Mouse (Mus musculus): ENCODE results near the gene Cdkal1.

The Cdkal1 gene

DNA sequence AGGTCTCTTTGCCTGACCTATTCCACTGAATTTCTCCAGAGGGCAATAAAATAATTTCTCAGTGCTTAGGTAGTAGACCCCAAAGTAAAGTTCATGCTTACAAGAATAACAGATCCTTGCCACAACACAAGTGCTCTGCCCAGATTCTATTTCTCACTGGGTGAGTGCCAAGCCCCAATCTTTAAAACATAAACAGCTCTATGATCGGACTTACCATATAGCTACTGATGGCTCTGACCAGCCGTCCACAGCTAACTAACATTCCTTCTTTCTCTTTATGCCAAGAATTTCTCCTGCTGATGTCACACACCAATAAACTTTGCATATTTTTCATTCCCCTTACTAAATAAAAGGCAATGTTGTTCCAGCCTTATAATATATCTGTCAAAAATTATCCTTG lies 283.0 kb downstream of the Cdkal1 start:
- DNase-seq = no peak

DNA sequence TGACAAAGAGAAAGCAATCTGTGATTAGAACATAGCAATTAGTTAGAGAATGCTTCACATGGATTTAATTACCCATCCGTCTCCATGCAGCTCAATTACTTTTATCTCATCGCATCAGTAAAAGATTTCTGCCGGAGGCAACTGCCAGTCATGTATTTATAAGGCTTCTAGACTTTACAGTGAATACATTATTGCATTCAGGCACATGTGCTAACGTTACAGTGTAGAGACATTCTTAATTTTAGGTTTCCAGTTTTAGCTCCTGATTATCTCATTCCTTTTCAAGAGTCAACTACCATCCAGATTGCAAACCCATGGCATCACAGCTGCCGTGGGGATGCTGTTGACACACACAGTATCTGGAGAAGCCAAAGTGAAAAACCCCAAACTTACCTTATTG lies 289.8 kb downstream of the Cdkal1 start:
- DNase-seq = no peak

DNA sequence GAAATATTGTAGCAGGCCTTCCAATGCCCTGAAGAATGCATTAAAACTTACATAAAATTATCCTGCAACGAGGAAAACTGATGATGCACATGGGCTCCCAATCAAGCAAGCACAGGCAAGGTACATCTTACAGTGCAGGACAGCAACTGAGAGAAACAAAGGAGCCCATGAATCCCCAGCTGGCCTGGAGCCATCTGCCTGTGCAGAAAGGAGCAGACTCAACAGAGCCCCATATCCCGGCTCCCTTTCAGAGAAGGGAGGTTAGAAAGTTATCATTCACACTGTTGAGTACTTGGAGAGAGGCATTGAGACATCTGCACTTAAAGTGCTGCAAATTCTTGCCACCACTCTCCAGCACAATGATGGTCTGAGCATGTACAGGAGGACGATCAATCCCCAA lies 296.3 kb downstream of the Cdkal1 start:
- DNase-seq = no peak

DNA sequence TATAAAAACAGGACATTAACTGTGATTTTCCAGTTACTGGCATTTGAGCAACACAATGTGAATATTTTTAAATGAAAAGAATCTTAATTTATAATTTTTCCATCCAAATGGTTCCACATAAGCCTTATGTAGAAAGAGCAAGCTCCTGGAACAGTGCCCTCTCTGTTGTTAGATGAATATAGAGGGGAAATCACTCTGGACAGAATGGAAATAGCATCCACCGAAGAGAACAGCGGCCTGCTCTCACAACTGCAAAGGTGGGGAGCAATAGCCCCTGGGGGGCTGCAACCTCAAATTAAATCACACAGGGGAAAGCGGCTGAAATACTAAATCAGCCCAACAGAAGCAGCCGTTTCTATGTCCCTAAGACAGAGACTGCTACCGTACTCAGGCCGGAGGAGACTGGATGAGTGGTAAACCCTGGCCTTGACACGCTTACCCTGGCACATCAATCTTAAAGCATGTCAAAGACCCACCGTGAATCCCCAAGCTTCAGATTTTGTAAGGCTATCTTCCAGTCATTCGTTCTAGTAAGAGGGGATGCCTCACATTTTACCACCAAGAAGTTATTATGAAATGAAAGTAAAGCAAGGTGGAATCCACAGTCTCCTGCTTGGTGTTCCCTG lies 300.2 kb downstream of the Cdkal1 start:
- no peak for DNase-seq

DNA sequence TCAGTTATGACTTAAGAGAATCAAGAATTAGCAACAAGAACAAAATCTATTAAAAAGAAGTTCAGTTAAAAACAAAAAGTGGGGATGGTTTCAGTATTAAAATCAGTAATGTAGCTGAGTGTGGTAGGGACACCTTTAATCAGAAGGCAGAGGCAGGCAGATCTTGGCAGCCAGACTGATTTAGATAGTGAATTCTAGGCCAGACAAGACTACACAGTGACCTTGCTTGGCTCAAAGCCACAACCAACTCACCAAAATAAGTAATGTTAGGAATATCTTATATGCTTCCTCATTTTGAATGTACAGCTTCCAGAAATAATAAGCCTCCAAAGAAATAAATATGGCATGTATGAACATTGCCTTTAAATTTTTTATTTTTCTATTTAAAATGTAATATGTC lies 301.7 kb downstream of the Cdkal1 start:
- no peak for DNase-seq

DNA sequence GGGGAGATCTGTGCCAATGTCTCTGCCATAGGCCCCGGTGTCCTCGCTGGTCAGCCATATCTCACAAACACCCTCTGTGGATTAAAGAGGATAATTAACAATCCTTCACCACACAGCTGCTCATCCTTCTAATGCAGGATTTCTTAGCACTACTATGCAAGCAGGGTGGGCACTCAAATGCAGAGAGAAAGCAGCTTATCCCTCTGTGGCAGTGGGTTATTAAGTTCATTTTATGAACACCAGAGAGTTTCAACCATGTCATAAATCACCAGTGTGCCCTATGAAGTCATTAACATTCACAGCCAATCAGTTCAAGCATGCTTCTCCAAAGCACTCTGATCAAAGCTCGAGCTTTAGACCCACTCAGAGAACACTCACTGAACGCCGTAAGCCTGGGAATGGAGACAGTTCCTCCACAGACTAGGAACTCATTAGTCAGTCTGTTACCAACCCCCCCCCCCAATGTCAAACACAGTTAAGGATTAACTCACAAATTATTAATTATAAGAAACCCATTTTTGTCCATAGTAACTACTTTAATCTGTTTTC lies 303.1 kb downstream of the Cdkal1 start:
- no peak for DNase-seq

DNA sequence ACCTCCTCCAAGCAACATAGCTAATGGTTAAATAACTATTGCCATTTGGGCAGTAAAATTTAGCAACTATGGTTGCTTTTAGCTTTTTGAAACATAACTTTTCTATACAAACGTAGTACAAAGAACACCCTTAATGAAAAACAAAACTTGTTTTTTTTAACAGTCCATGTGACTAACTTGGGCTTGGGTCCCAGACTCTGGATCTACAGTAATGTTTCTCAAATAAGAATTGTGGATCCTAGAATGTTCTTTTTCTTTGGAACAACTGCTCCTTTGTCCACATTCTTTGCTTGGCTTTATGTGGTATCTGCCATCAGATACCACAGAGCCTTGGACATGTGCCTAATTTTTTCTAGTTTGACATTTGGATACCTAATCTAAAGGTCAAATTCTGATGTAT lies 304.6 kb downstream of the Cdkal1 start:
- no peak for DNase-seq

DNA sequence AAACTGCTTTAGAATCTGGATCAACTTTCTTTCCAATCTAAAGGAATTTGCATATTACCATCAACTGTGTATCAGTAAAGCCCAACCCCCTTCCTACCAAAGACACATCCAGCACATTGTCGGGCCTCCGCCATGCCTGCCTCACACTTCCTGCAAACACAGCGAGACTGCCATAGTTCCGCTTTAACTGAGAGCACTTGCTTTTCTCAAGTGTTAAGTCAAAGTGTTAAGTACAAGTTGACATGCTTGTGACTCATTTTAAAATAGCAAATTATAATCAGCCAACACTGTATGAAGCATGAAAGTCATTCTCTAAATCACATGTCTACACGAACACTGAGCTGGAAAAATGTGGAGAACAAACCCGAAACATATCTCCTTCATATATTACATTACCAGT lies 305.3 kb downstream of the Cdkal1 start:
- DNase-seq = no peak

DNA sequence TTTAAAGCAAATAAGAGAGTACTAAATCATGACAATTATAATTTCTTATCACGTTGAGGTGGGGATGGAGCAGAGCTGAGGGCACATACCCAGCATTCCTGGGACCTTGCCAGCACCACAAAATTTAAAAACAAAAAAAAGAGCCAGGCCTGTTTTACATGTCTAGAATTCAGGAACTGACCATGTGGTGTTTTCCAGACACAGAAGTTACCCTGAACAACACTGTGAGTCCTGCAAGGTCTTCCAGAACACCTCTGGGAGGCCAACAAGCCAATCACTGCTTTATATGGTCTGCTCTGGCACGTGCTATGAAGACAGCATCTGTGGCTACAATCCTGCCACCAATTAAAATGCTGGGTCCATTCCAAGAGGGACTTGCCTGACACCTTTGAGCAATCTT lies 305.7 kb downstream of the Cdkal1 start:
- DNase-seq = no peak

DNA sequence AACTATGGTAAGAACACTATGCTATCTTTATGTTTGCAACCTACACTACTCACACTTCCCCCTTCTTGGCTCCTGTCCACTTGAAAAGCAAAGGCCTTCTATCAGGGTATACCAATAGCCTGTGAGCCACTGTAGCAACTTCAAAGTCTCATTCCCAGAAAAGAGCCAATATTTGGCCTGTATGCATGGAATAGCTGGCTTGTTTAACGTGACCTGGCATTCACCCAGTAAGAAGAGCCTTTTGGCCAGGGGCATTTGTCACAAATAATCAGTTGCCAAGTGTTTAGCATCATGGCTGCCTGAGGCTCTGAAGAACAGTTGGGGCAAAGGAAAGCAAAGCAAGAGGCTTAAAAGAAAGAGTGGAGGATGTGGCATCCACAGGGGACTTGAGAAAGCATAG lies 317.6 kb downstream of the Cdkal1 start:
- DNase-seq = no peak

DNA sequence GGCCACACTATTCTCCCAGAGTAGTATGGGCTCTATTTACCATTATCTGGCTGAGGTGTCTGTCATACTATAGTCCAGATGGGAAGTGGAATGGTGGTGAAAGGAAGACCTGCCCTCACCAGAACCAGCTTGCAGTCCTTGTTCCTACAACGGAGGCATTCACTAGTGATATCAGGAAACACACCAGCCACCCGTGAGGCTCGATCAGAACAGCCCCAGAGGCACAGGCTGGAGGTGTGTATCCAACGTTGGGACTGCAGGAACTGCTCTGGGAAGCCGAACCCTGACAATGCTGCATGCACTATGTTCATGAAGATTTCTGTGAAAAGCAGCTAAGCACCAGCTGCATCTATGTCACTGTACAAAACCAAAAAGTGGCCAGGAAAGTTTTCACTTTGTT lies 321.9 kb downstream of the Cdkal1 start:
- DNase-seq = no peak

DNA sequence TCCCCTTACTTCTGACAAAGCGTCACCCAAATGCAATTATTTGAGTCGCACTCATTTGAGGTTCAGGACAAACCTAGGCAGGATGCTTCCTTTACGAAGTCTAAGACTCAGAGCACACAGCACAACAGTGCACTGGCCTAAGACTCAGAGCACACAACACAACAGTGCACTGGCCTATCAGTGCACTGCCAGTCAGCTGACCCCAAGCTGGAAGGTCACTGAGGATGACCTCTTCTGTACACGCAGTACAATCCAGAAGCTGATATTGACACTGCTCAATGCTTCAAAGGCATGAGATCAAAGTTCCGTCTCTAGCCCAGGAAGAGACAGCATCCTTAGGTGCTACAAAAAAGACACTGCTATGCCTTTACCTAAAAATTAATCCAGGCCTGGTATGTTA lies 327.1 kb downstream of the Cdkal1 start:
- no peak for DNase-seq

DNA sequence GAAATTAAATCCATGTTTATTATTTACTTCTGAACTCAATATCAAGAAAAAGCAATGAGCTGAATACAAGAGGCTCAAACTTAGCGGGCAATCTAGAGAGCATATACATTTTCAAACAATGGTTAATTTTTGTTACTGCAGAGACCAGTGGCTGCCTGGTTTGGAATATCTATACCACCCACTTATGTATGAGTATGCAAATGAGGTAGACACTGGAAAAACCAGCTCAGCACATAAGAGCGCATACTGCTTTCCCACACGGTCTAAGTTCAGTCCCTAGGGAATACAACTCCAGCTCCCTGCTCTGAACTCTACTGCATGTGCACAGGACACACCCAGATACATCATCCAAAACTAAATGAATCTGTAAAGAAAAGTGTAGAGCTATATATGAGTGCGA lies 334.2 kb downstream of the Cdkal1 start:
- no peak for DNase-seq

DNA sequence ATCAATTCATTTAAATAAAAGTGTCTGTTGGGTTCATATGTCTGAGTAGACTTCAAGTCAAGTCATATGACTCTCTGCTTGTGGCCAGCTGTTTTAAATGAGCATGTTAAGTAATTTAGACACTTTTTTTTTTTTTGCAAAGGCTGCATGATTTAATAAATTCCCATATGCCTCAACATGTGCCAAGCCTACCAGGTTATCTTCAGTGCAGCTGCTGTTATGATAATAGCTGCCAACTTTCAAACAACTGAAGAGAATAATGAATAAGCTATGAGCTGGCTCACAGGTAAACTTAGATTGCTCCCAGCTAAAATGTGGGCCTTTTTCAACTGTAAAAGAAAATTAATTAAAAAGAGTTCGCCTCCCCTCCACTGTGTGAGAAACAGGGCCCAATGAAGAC lies 341.4 kb downstream of the Cdkal1 start:
- no peak for DNase-seq

DNA sequence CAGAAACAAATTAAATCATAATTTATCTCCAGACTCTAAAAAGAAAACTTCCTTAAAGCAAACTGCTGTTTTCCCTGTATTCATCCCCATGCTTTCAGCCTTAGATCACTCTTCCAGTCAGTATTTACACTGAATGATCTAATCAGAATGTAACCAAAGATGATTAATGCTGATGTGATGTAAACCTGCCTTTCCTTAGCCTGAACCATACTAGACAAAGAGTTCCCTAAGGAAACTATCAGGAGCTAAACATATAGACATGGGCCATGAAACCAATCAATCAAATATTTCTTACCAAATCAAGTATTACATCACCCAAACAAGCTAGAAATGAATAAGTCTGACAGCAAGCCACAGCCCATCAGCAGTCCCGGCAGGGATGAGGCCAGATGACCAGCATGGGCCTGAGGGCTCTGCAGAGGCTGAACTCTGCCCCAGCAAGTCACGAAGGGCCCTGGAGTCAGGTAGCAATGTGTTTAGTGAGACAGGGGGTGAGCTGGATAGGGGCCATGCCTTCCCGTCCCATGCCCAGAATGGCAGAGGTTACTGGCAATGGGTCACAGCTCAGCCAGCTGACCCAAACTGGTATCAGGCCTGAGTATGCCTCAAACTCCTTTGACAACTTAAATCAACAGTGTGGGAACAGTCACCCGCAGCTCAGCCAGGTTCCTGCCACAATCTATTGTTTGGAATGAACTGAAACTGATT lies 350.5 kb downstream of the Cdkal1 start:
- no peak for DNase-seq

DNA sequence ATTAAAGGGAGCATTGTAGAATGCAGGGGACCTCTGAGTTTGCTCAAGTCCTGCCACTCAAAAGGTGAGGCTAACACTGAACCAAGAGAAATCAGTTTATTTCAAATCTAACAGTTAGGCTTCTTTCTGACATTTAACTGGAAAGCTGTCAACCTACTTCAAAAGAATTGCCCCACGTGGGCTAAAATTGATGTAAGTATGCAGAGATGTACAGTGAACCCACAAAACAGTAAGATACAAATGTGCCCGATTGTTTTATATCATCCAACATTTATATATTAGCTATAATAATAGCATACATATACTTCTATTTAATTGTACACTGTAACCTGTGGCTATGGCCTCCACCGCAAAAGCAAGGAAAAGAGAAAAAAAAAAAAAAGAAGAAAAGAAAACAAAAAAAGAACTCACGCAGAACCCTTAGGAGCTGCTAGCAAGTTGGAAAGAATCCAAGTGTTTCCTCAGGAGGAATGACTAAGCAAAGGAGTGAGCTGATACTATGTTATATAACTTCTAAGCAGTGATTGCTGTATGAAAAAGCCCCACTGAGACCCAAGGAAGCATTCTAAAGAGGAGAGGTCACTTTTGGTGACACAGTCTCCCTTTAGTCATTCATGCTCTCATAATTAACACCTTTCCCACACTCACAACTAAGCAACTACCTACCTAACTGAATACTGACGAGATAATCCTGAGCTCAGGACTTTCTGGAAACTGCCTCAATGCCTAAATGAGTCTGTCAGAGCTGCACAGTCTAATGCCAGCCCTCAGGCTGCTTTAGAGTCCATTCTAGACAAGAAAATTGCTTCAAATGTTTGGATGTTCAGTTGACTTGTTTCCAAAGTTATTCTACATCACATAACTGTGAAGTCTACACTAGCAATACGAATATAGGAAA lies 352.1 kb downstream of the Cdkal1 start:
- no peak for DNase-seq

DNA sequence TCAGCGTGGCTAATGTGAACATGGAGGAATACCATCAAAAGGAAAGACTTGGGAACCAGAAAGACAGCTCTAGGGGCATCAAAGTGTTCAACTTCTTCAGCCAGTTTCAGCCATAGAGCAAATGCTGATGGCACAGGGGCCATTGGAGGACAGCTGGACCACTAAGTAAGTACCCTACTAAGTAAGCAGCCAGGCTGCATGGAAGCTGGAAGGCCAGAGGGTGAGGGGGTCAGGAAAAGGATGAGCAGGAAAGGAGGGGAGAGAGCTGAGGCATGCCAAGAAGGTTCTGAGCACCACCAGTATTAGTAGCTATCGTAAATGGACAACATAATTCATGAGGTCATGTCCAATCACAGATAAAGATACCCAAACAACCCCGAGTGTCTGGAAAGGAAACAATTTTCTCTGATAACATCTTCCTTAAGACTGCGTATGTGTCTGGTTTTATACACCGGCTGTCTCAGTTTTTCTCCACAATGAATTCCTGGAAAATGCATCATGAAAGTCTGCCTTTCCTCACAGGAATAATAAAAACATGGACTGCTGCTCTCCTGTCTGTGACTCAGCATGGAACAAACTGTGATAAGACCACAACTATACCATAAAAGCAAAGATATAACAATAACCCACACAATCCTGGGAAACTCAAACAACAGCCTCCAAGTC lies 352.9 kb downstream of the Cdkal1 start:
- DNase-seq = no peak

DNA sequence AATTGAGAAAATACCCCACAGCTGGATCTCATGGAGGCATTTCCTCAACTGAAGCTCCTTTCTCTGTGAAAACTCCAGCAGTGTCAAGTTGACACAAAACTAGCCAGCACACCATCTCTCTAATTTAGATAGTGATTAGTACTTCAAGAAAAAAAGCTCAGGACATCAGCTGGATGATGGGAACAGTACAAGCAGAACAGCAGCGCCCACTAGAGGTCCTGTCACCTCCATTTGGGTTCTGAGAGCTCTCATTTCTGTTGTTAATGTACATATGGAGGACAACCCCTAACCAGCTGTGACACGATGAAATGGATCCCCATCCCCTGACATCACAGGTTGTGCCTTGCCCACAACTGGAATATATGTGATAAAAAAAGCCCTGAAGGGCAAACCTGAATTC lies 354.3 kb downstream of the Cdkal1 start:
- no peak for DNase-seq

DNA sequence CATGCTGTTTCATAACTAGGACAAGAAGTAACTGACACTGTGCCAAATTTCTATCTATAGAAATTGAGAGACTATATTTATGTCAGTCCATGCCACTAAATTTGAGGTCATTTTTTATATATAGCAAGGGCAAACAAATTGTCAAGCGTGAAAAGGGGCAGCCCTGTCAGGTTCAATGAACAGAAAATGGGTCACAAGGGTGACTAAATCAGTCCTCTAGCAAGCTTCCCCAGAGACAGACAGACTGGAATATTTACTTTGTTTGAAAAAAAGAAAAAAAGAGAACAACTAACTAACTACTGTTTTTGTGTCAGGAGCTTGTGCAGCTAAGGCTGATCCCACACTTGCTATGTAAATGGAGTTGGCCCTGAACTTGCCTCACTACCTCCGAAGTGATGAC lies 355.7 kb downstream of the Cdkal1 start:
- DNase-seq = no peak

DNA sequence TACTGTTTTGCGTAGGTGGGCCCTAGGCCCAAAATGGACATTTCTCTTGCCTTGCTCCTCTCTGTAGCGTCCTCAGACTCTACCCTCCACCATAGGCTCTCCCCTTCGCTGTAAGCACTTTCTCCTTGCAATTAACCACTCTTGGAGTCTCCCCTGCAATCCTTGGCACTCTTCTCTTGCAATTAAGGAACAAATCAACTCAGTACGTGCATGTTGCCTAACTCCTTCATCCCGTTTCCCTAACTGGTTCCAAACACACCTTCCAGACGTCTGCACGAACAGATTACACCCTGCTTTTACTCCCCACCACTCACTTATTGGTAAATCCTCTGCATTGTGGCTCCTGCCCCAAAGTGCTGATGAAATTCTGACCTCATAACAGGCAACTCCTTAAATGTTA lies 358.2 kb downstream of the Cdkal1 start:
- no peak for DNase-seq

DNA sequence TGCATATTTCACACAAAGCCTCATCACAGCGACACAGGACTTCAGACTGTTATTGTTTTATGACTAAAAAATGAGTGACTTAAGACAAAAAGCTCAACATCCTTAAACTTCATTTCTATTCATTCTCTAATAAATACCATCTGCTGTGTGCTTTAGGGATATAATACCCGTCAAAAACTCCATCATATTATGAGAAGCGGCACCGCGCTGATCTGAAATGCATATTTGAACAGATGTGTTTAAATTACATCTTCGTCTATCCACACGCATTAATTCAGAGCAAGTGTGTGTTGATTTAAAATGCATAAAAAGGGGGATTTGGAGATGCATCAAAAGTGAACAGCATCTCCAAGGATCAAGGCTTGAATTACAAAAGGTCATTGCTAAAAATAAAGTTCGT lies 365.1 kb downstream of the Cdkal1 start:
- DNase-seq = no peak

DNA sequence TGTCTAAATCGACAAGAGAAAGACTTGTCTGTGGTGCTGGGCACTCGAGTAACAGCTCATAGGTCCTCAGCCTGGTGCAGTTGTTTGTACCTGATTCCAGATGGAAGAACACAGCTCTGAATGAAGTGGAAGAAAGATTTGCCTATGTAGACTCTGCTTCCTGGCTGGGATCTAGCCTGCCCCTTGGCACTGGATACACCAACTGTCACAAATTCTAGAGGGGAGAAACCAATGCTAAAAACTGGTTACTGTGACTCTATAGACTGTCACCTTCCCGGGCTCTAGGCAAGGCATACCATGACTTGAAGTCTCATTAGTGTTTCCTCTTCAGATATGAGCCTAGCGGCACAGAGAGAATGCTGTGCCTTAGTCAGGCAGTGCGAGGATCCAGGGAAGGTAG lies 366.0 kb downstream of the Cdkal1 start:
- DNase-seq = no peak

DNA sequence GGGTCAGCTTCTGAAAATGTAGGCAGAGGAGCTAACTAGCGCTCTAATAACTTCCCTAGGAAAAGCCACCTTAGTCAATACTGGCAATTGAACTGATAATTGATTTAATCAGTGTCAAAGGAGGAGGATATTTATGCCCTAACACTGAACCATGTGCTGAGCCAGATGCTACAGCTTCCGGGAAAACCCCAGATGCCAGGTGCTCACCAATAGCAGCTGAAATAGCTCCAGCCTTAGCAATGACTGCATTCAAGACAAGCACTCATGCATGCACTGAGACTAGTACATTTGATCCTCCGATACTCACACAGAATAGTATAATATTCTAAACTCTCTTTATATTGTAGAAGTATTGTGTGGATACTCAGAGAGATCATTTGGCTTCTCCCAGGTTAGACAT lies 368.8 kb downstream of the Cdkal1 start:
- DNase-seq = no peak

Data from kidney, adult 18-20 months (tissue).